Mouse (Mus musculus): ENCODE measurements around the gene Pax8.

Gene Pax8
- long read RNA-seq, experiment 1 = 0 reads
- long read RNA-seq, experiment 2 = 0 reads

- intact Hi-C loops (cut with DNase I) = no loop called here
These were observed at the start of gene Pax8 for GRCm38 (mm10) chr2:24475420-24475819. Gene Pax8, minus strand, starts transcription at chr2:24475599.

GRCm38 (mm10) chr2:24521430-24522226, 46.2 kb upstream of the Pax8 start:
- intact Hi-C loops (cut with DNase I) = no loop called here

- intact Hi-C loops (cut with DNase I) = no loop called here
These were observed 45.3 kb upstream of the Pax8 start for GRCm38 (mm10) chr2:24520576-24521272.

GRCm38 (mm10) chr2:24516946-24517345, 41.5 kb upstream of the Pax8 start:
- intact Hi-C loops (cut with DNase I) = no loop called here

- intact Hi-C loops (cut with DNase I) = no loop called here
These were observed 32.0 kb upstream of the Pax8 start for GRCm38 (mm10) chr2:24507359-24507758.

GRCm38 (mm10) chr2:24502963-24503471, 27.6 kb upstream of the Pax8 start:
- intact Hi-C loops (cut with DNase I) = no loop called here

GRCm38 (mm10) chr2:24500921-24501320, 25.5 kb upstream of the Pax8 start:
- intact Hi-C loops (cut with DNase I) = no loop called here

GRCm38 (mm10) chr2:24490564-24490963, 15.2 kb upstream of the Pax8 start:
- intact Hi-C loops (cut with DNase I) = loop anchor here (2.0 to 10.0 kb wide), 2 partner anchors 76 to 78 kb away; no protein-coding TSS in a partner anchor

- intact Hi-C loops (cut with DNase I) = no loop called here
These were observed 13.3 kb upstream of the Pax8 start for GRCm38 (mm10) chr2:24488660-24489059.

GRCm38 (mm10) chr2:24487056-24487825, 11.8 kb upstream of the Pax8 start:
- intact Hi-C loops (cut with DNase I) = no loop called here

- intact Hi-C loops (cut with DNase I) = no loop called here
These were observed 10.0 kb upstream of the Pax8 start for GRCm38 (mm10) chr2:24485398-24485797.

- intact Hi-C loops (cut with DNase I) = no loop called here
These were observed 4.5 kb upstream of the Pax8 start for GRCm38 (mm10) chr2:24479906-24480305.

- intact Hi-C loops (cut with DNase I) = no loop called here
These were observed 3.8 kb upstream of the Pax8 start for GRCm38 (mm10) chr2:24479151-24479550.

GRCm38 (mm10) chr2:24478611-24479010, 3.2 kb upstream of the Pax8 start:
- intact Hi-C loops (cut with DNase I) = no loop called here

- intact Hi-C loops (cut with DNase I) = no loop called here
These were observed 653 bp downstream of the Pax8 start for GRCm38 (mm10) chr2:24474514-24475378.

GRCm38 (mm10) chr2:24473641-24474511, 1.5 kb downstream of the Pax8 start:
- intact Hi-C loops (cut with DNase I) = no loop called here

GRCm38 (mm10) chr2:24472677-24473076, 2.7 kb downstream of the Pax8 start:
- intact Hi-C loops (cut with DNase I) = no loop called here

GRCm38 (mm10) chr2:24472111-24472510, 3.3 kb downstream of the Pax8 start:
- intact Hi-C loops (cut with DNase I) = no loop called here

- intact Hi-C loops (cut with DNase I) = no loop called here
These were observed 6.3 kb downstream of the Pax8 start for GRCm38 (mm10) chr2:24469102-24469501.

GRCm38 (mm10) chr2:24468430-24468829, 7.0 kb downstream of the Pax8 start:
- intact Hi-C loops (cut with DNase I) = no loop called here
